Mouse (Mus musculus): ENCODE data around the gene Dcst1. TPM values are rescaled to one million over a fixed set of nuclear protein-coding genes. Genes with fewer than 3 reads are reported as not detected.

Gene Dcst1
- polyA plus RNA-seq, 1 experiment, result not detected

- peaks cover 41% of the 10 kb centered on the region for H3K4me1 ChIP-seq (ENCODE audit: control insufficient read depth, insufficient read depth, low read length)
- H3K4me3 ChIP-seq (ENCODE audit: insufficient read depth, low read length), result no peak overlapping the region
- no peak overlapping the region for H3K27ac ChIP-seq (ENCODE audit: insufficient read depth, low read depth, low read length)
- no peak for TF ChIP-seq CTCF (IDR thresholded peaks at IDR 0.05; ENCODE audit: low read depth, low read length)
- no peak for TF ChIP-seq POLR2A (IDR thresholded peaks at IDR 0.05; ENCODE audit: borderline replicate concordance, low read depth, low read length)
These were observed 17.9 kb upstream of the Dcst1 start for GRCm38 (mm10) chr3:89382950-89383349.

- TF ChIP-seq CTCF (IDR thresholded peaks at IDR 0.05; ENCODE audit: low read depth, low read length), result no peak
- TF ChIP-seq POLR2A (IDR thresholded peaks at IDR 0.05; ENCODE audit: borderline replicate concordance, low read depth, low read length), result no peak
- H3K4me1 ChIP-seq (ENCODE audit: control insufficient read depth, insufficient read depth, low read length), result peaks cover 34% of the 10 kb centered on the region
- no peak overlapping the region for H3K4me3 ChIP-seq (ENCODE audit: insufficient read depth, low read length)
- no peak overlapping the region for H3K27ac ChIP-seq (ENCODE audit: insufficient read depth, low read depth, low read length)
These were observed 17.2 kb upstream of the Dcst1 start for GRCm38 (mm10) chr3:89382033-89382882.

GRCm38 (mm10) chr3:89381233-89381632 is 16.2 kb upstream of the Dcst1 start:
- Histone ChIP-seq H3K4me1 (ENCODE audit: control insufficient read depth, insufficient read depth, low read length) (peaks cover 27% of the 10 kb centered on the region), H3K4me3 (ENCODE audit: insufficient read depth, low read length) (no peak overlapping the region), H3K27ac (ENCODE audit: insufficient read depth, low read depth, low read length) (no peak overlapping the region)
- TF ChIP-seq CTCF (IDR thresholded peaks at IDR 0.05; ENCODE audit: low read depth, low read length) (no peak), POLR2A (IDR thresholded peaks at IDR 0.05; ENCODE audit: borderline replicate concordance, low read depth, low read length) (no peak)

- Histone ChIP-seq H3K27ac (ENCODE audit: insufficient read depth, low read depth, low read length) (no peak overlapping the region), H3K4me1 (ENCODE audit: control insufficient read depth, insufficient read depth, low read length) (peaks cover 22% of the 10 kb centered on the region), H3K4me3 (ENCODE audit: insufficient read depth, low read length) (no peak overlapping the region)
- TF ChIP-seq POLR2A (IDR thresholded peaks at IDR 0.05; ENCODE audit: borderline replicate concordance, low read depth, low read length), result no peak
- no peak for TF ChIP-seq CTCF (IDR thresholded peaks at IDR 0.05; ENCODE audit: low read depth, low read length)
These were observed 15.7 kb upstream of the Dcst1 start for GRCm38 (mm10) chr3:89380711-89381110.

GRCm38 (mm10) chr3:89380291-89380690 is 15.2 kb upstream of the Dcst1 start:
- TF ChIP-seq CTCF (IDR thresholded peaks at IDR 0.05; ENCODE audit: low read depth, low read length), result no peak
- no peak for TF ChIP-seq POLR2A (IDR thresholded peaks at IDR 0.05; ENCODE audit: borderline replicate concordance, low read depth, low read length)
- Histone ChIP-seq H3K4me1 (ENCODE audit: control insufficient read depth, insufficient read depth, low read length) (peaks cover 19% of the 10 kb centered on the region), H3K27ac (ENCODE audit: insufficient read depth, low read depth, low read length) (no peak overlapping the region), H3K4me3 (ENCODE audit: insufficient read depth, low read length) (no peak overlapping the region)

- no peak overlapping the region for H3K4me3 ChIP-seq (ENCODE audit: insufficient read depth, low read length)
- H3K4me1 ChIP-seq (ENCODE audit: control insufficient read depth, insufficient read depth, low read length), result peaks cover 19% of the 10 kb centered on the region
- H3K27ac ChIP-seq (ENCODE audit: insufficient read depth, low read depth, low read length), result no peak overlapping the region
- TF ChIP-seq POLR2A (IDR thresholded peaks at IDR 0.05; ENCODE audit: borderline replicate concordance, low read depth, low read length), result no peak
- no peak for TF ChIP-seq CTCF (IDR thresholded peaks at IDR 0.05; ENCODE audit: low read depth, low read length)
These were observed 14.5 kb upstream of the Dcst1 start for GRCm38 (mm10) chr3:89379388-89380131.

GRCm38 (mm10) chr3:89378394-89379067 is 13.5 kb upstream of the Dcst1 start:
- Histone ChIP-seq H3K4me1 (ENCODE audit: control insufficient read depth, insufficient read depth, low read length) (peaks cover 16% of the 10 kb centered on the region), H3K27ac (ENCODE audit: insufficient read depth, low read depth, low read length) (no peak overlapping the region), H3K4me3 (ENCODE audit: insufficient read depth, low read length) (no peak overlapping the region)
- TF ChIP-seq CTCF (IDR thresholded peaks at IDR 0.05; ENCODE audit: low read depth, low read length), result peak; percentile 68
- TF ChIP-seq POLR2A (IDR thresholded peaks at IDR 0.05; ENCODE audit: borderline replicate concordance, low read depth, low read length), result no peak

- TF ChIP-seq CTCF (IDR thresholded peaks at IDR 0.05; ENCODE audit: low read depth, low read length) (no peak), POLR2A (IDR thresholded peaks at IDR 0.05; ENCODE audit: borderline replicate concordance, low read depth, low read length) (no peak)
- no peak overlapping the region for H3K4me3 ChIP-seq (ENCODE audit: insufficient read depth, low read length)
- H3K4me1 ChIP-seq (ENCODE audit: control insufficient read depth, insufficient read depth, low read length), result peaks cover 16% of the 10 kb centered on the region
- no peak overlapping the region for H3K27ac ChIP-seq (ENCODE audit: insufficient read depth, low read depth, low read length)
These were observed 12.8 kb upstream of the Dcst1 start for GRCm38 (mm10) chr3:89377831-89378230.

GRCm38 (mm10) chr3:89373581-89374231 is 8.7 kb upstream of the Dcst1 start:
- H3K4me1 ChIP-seq (ENCODE audit: control insufficient read depth, insufficient read depth, low read length), result peaks cover 10% of the 10 kb centered on the region
- no peak overlapping the region for H3K27ac ChIP-seq (ENCODE audit: insufficient read depth, low read depth, low read length)
- TF ChIP-seq POLR2A (IDR thresholded peaks at IDR 0.05; ENCODE audit: borderline replicate concordance, low read depth, low read length) (no peak), CTCF (IDR thresholded peaks at IDR 0.05; ENCODE audit: low read depth, low read length) (no peak)
- no peak overlapping the region for H3K4me3 ChIP-seq (ENCODE audit: insufficient read depth, low read length)

Measured in bone marrow macrophage, adult 2 months (primary cell).